Mouse (Mus musculus) left cerebral cortex, postnatal 36 days (tissue): ENCODE data around the gene Vmn2r35. TPM values are rescaled to one million over a fixed set of nuclear protein-coding genes. Genes with fewer than 3 reads are reported as not detected.
"Not testable (repeated sequence)": the region's sequence is repeated elsewhere in the genome, so short reads cannot be mapped to it uniquely, and the experiment has no call there.

Experiments used
- DNase-seq, 2 experiments: peaks; one replicate each; pipeline ENCODE4 v3.0.0; 2021 to 2022; ENCODE audit warnings: low spot score in 2 of 2, mixed read lengths in 1 of 2
- intact Hi-C: fragments of 180-260 bp; cut with DNase I; formaldehyde crosslinking; loops from one replicate; pipeline ENCODE4 v1.15.1; 2025
- total RNA-seq, 2 experiments: library from RNA; stranded (reverse); gene quantifications; 2 replicates each; pipeline ENCODE4 v1.2.3; 2021

Gene Vmn2r35
- not detected for total RNA-seq

DNA sequence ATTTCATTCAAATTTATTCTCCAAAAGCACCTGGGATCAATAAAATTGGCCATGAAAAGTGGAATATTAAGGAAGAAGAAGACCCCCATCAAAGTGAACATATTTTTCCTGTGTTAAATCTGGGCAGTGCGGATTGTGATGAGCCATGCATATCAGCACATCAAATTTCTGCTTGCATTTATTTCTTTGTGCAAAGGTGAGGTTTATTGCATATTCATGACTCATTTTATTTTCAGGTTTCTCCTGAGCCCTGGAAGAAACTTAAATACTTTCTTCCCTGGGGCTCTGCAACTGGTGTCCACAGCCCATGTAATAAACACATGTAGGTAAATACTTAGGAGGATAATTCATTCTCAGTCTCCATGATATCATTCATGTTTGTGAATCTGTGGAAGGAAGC is at the start of gene Vmn2r35:
Vmn2r35 (minus strand) TSS at position 101 of the 400 bp plus-strand sequence.
- not testable (repeated sequence) for DNase-seq

DNA sequence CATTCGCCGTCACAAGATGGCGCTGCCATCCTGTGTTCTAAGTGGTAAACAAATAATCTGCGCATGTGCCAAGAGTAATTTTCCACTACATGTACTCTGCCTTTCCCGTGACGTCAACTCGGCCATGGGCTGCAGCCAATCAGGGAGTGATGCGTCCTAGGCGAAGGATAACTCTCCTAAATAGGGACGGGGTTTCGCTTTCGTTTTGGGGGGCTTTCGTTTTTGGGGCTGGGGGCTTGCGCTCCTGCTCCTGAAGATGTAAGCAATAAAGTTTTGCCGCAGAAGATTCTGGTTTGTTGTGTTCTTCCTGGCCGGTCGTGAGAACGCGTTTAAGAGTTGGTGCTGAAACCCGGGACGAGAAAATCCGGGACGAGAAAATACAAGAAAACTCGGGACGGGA is 25.5 kb downstream of the Vmn2r35 start:
- DNase-seq, intact Hi-C loops: not testable (repeated sequence)

More for the DNA sequence above, at the start of gene Vmn2r35:
- intact Hi-C loops = not testable (repeated sequence)

Other genes starting within 250 kb of the Vmn2r35 start
- not detected for gene Vmn2r34, start 130.4 kb downstream of the Vmn2r35 start, total RNA-seq
- gene Vmn2r36, start 82.6 kb upstream of the Vmn2r35 start, total RNA-seq = not detected